Mouse (Mus musculus) ES-E14 (cell line): ENCODE data around the gene Sgsm2. TPM values are rescaled to one million over a fixed set of nuclear protein-coding genes. Genes with fewer than 3 reads are reported as not detected.

Source experiments
- DNase-seq: peaks from one replicate; pipeline ENCODE4 v3.0.0-alpha.2; 2013; ENCODE audit warnings: low read depth, low spot score
- H3K27ac ChIP-seq: 2 replicates; pipeline ENCODE4 v1.5.1; 2012; ENCODE audit warnings: low read depth, mild to moderate bottlenecking, low read length, moderate library complexity, mixed read lengths; ENCODE audit not compliant: poor library complexity, insufficient read depth, severe bottlenecking
- H3K36me3 ChIP-seq: 2 replicates; pipeline ENCODE4 v1.6.1; 2012; ENCODE audit warnings: mild to moderate bottlenecking, low read length, moderate library complexity, mixed read lengths; ENCODE audit not compliant: control insufficient read depth, poor library complexity, insufficient read depth, severe bottlenecking
- H3K4me1 ChIP-seq, 2 experiments: fragments of 150-350 bp in 1 of 2; sonication (generic) in 1 of 2; 2 replicates each; pipeline ENCODE4 v1.6.1; 2012; ENCODE audit warnings: low read length in 2 of 2, mild to moderate bottlenecking in 1 of 2, mixed read lengths in 1 of 2; ENCODE audit not compliant: control insufficient read depth in 2 of 2, insufficient read depth in 2 of 2, poor library complexity in 1 of 2
- H3K4me3 ChIP-seq, 2 experiments: fragments of 150-350 bp in 1 of 2; sonication (generic) in 1 of 2; 2 replicates each; pipeline ENCODE4 v1.5.1; 2012; ENCODE audit warnings: low read length in 2 of 2, low read depth in 1 of 2, mild to moderate bottlenecking in 1 of 2, mixed read lengths in 1 of 2; ENCODE audit not compliant: insufficient read depth in 1 of 2, poor library complexity in 1 of 2, severe bottlenecking in 1 of 2
- H3K9ac ChIP-seq: 2 replicates; pipeline ENCODE4 v1.6.1; 2012; ENCODE audit warnings: low read depth, mild to moderate bottlenecking, low read length, mixed read lengths; ENCODE audit not compliant: poor library complexity, insufficient read depth, severe bottlenecking
- H3K9me3 ChIP-seq: fragments of 150-350 bp; sonication (generic); 2 replicates; pipeline ENCODE4 v1.6.1; 2012; ENCODE audit warnings: low read depth, mild to moderate bottlenecking, low read length; ENCODE audit not compliant: control insufficient read depth, insufficient read depth
- CHD2 ChIP-seq: IDR thresholded peaks from 2 replicates; pipeline ENCODE4 v1.6.1; 2014; ENCODE audit warnings: mild to moderate bottlenecking, low read depth, low read length, inconsistent platforms
- HCFC1 ChIP-seq: IDR thresholded peaks from 2 replicates; pipeline ENCODE4 v1.6.1; 2012; ENCODE audit warnings: low read length, inconsistent platforms, borderline replicate concordance; ENCODE audit not compliant: insufficient read depth
- MAFK ChIP-seq: IDR thresholded peaks from 2 replicates; pipeline ENCODE4 v1.6.1; 2014; ENCODE audit warnings: mild to moderate bottlenecking, low read depth, low read length, inconsistent platforms; ENCODE audit not compliant: insufficient read depth
- ZC3H11A ChIP-seq: IDR thresholded peaks from 2 replicates; pipeline ENCODE4 v1.6.1; 2012; ENCODE audit warnings: low read depth, mild to moderate bottlenecking, inconsistent platforms, low read length, borderline replicate concordance
- ZNF384 ChIP-seq: IDR thresholded peaks from 2 replicates; pipeline ENCODE4 v1.6.1; 2012; ENCODE audit warnings: low read depth, low read length, inconsistent platforms
- in situ Hi-C, 2 experiments: fragments of 600-800 bp; cut with MboI; formaldehyde crosslinking; loops; one replicate each; pipeline ENCODE4 v1.15.1; 2025; ENCODE audit warnings: low sequenced_read_pairs in 2 of 2, inconsistent platforms in 1 of 2; ENCODE audit not compliant: unreplicated experiment in 2 of 2
- total RNA-seq: library from RNA; depleted of rRNA; stranded (reverse); fragments of 300-350 nt; gene quantifications from 2 replicates; pipeline ENCODE4 v1.2.3, GENCODE M21; 2012

The Sgsm2 gene
- total RNA-seq, 1 experiment, result 10.4 TPM

- Histone ChIP-seq H3K27ac (no peak overlapping the region), H3K4me3 (no peak overlapping the region), H3K9me3 (no peaks in the 10 kb centered on the region), H3K9ac (no peak overlapping the region), H3K36me3 (peaks cover 9% of the 10 kb centered on the region), H3K4me1 (peaks cover 2 to 10% of the 10 kb centered on the region in 2 experiments; a peak in 2 of 4 replicates)
- TF ChIP-seq CHD2 (no peak), HCFC1 (no peak)
- in situ Hi-C loops, result no loop called here
- DNase-seq, result no peak
Observed at GRCm38 (mm10) chr11:74822746-74823440, 74.0 kb downstream of the Sgsm2 start.

- peaks cover 18% of the 10 kb centered on the region for H3K36me3 ChIP-seq
- DNase-seq, result no peak
- TF ChIP-seq ZC3H11A (no peak), ZNF384 (no peak), HCFC1 (no peak), MAFK (no peak), CHD2 (no peak)
- no peaks in the 10 kb centered on the region for H3K9me3 ChIP-seq
- H3K9ac ChIP-seq, result no peak overlapping the region
- no peak overlapping the region for H3K27ac ChIP-seq
- H3K4me1 ChIP-seq, result peaks cover 2 to 7% of the 10 kb centered on the region in 2 experiments; a peak in 1 of 4 replicates
- in situ Hi-C loops, result no loop called here
- H3K4me3 ChIP-seq, result no peak overlapping the region
Observed at GRCm38 (mm10) chr11:74821463-74821862, 75.4 kb downstream of the Sgsm2 start.

DNA sequence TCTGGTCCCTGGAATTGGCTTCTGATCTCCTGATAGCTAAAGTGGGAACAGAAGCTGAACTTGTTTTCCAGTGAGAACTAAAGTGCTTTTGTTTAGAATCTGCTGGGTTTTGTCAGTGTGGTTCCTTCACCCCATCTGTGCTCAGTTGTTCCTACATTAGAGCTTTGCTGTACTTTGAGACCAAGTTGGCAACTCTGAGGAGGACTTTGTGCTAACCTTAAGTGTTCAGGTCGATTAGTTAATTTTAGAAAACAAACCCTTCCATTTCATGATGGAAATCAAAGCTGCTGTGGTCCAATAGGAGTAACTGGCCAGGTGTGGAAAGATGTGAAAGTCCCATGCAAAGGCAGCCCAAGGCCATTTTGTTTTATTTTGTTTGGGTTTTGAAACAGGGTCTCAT, 75.9 kb downstream of the Sgsm2 start:
- Histone ChIP-seq H3K4me1 (peaks cover 0 to 3% of the 10 kb centered on the region in 2 experiments; a peak in 1 of 4 replicates), H3K9ac (no peak overlapping the region), H3K27ac (no peak overlapping the region), H3K36me3 (peaks cover 19% of the 10 kb centered on the region), H3K9me3 (no peaks in the 10 kb centered on the region), H3K4me3 (no peak overlapping the region)
- no peak for DNase-seq
- TF ChIP-seq HCFC1, result no peak
- no peak for TF ChIP-seq CHD2
- no peak for TF ChIP-seq ZNF384
- no peak for TF ChIP-seq MAFK
- TF ChIP-seq ZC3H11A, result no peak
- in situ Hi-C loops, result no loop called here

DNA sequence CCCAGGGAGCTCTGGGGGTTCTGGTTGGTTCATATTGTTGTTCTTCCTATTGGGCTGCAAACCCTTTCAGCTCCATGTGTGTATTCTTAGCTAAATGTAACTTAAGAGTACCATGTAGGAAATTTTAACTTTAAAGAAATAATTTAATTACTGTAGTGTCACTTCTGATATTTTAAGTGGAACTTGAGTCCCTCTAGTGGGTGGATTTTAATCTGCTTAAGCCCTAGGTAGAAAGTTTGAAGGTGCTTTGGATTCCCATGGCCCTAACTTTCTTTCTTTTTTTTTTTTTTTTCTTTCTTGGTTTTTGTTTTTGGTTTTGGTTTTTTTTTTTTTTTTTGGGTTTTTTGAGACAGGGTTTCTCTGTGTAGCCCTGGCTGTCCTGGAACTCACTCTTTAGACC, 81.1 kb downstream of the Sgsm2 start:
- no peak overlapping the region for H3K27ac ChIP-seq
- in situ Hi-C loops, result no loop called here
- TF ChIP-seq ZNF384, result no peak
- no peak for TF ChIP-seq CHD2
- no peak for TF ChIP-seq HCFC1
- no peak for TF ChIP-seq ZC3H11A
- no peak for TF ChIP-seq MAFK
- H3K9ac ChIP-seq, result no peak overlapping the region
- no peak for DNase-seq
- H3K36me3 ChIP-seq, result peaks cover 19% of the 10 kb centered on the region
- no peak overlapping the region for H3K4me3 ChIP-seq
- H3K9me3 ChIP-seq, result no peaks in the 10 kb centered on the region
- no peaks in the 10 kb centered on the region for H3K4me1 ChIP-seq
